Mouse (Mus musculus) stomach, embryonic 16.5 days (tissue): Measurements from ENCODE around the gene Rora. TPM values are rescaled to one million over a fixed set of nuclear protein-coding genes. Genes with fewer than 3 reads are reported as not detected.

Source experiments
- ATAC-seq: fragments of 200-750 bp; cut with Nextera tagmentation; 2 replicates; pipeline ENCODE4 v1.8.0; 2017; ENCODE audit warnings: moderate number of reproducible peaks, moderate TSS enrichment; ENCODE audit not compliant: insufficient read depth, low FRiP score
- H3K27ac ChIP-seq: fragments of 300-500 bp; sonication (generic); 2 replicates; pipeline ENCODE4 v1.5.1; 2014; ENCODE audit warnings: low read length
- H3K27me3 ChIP-seq: fragments of 300-500 bp; sonication (generic); 2 replicates; pipeline ENCODE4 v1.6.1; 2014; ENCODE audit warnings: low read length, control low read depth, mixed read lengths; ENCODE audit not compliant: control insufficient read depth, insufficient read depth
- H3K36me3 ChIP-seq: fragments of 300-500 bp; sonication (generic); 2 replicates; pipeline ENCODE4 v1.6.1; 2014; ENCODE audit warnings: low read length; ENCODE audit not compliant: control insufficient read depth, insufficient read depth
- H3K4me1 ChIP-seq: fragments of 300-500 bp; sonication (generic); 2 replicates; pipeline ENCODE4 v1.6.1; 2014; ENCODE audit warnings: low read length, control low read depth, mixed read lengths; ENCODE audit not compliant: control insufficient read depth, insufficient read depth
- H3K4me2 ChIP-seq: fragments of 300-500 bp; sonication (generic); 2 replicates; pipeline ENCODE4 v1.6.1; 2014; ENCODE audit warnings: low read depth, low read length, mixed read lengths
- H3K4me3 ChIP-seq: fragments of 300-500 bp; sonication (generic); replicated peaks from 2 replicates; pipeline ENCODE4 v1.5.1; 2014; ENCODE audit warnings: mild to moderate bottlenecking, low read length
- H3K9ac ChIP-seq: fragments of 300-500 bp; sonication (generic); 2 replicates; pipeline ENCODE4 v1.6.1; 2014; ENCODE audit warnings: low read length
- H3K9me3 ChIP-seq: fragments of 300-500 bp; sonication (generic); replicated peaks from 2 replicates; pipeline ENCODE4 v1.6.1; 2016; ENCODE audit warnings: low read length, control low read depth; ENCODE audit not compliant: control insufficient read depth
- WGBS: fragments of 180-500 bp; shearing (Covaris S2); extraction: QIAGEN DNeasy Blood & Tissue Kit; methylation state at CpG from one replicate; pipeline ENCODE4 v1.1.7; 2014; 5-methylcytosine and 5-hydroxymethylcytosine counted together
- polyA plus RNA-seq: library from polyadenylated mRNA; unstranded; fragments of >200 nt; fragmentation: Nextera tagmentation; extraction: Ambion mirVana; gene quantifications from 2 replicates; pipeline ENCODE4 v1.2.1, GENCODE M21; 2015

Gene Rora
- 5.6 and 8.4 TPM in 2 replicates for polyA plus RNA-seq

GRCm38 (mm10) chr9:68653211-68654038 lies at the start of gene Rora:
Gene Rora (plus strand): TSS chr9:68653786.
- no peaks in the 10 kb centered on the region for H3K27me3 ChIP-seq
- H3K4me1 ChIP-seq = peaks cover 5% of the 10 kb centered on the region
- peak within 1 kb of the TSS; percentile 94 for H3K27ac ChIP-seq
- WGBS = under 1% methylated on average over 71 of the region's 72 CpGs
- peak within 1 kb of the TSS; percentile 90 for H3K9ac ChIP-seq
- no peaks in the 10 kb centered on the region for H3K9me3 ChIP-seq
- H3K4me2 ChIP-seq = peak within 1 kb of the TSS; percentile 89
- no peaks in the 10 kb centered on the region for H3K36me3 ChIP-seq
- peak; percentile 80 for ATAC-seq
- peak within 1 kb of the TSS; percentile 81 for H3K4me3 ChIP-seq

GRCm38 (mm10) chr9:68614006-68614405 lies 39.6 kb upstream of the Rora start:
- no peak for ATAC-seq
- no peak overlapping the region for H3K4me3 ChIP-seq
- H3K4me1 ChIP-seq = no peaks in the 10 kb centered on the region
- no peaks in the 10 kb centered on the region for H3K36me3 ChIP-seq
- H3K9me3 ChIP-seq = no peaks in the 10 kb centered on the region
- no peaks in the 10 kb centered on the region for H3K27me3 ChIP-seq
- H3K9ac ChIP-seq = no peak overlapping the region
- WGBS = 77% methylated on average over 9 of the region's 9 CpGs
- no peak overlapping the region for H3K27ac ChIP-seq
- H3K4me2 ChIP-seq = no peak overlapping the region

GRCm38 (mm10) chr9:68617116-68617515 lies 36.5 kb upstream of the Rora start:
- Histone ChIP-seq H3K27me3 (no peaks in the 10 kb centered on the region), H3K4me3 (no peak overlapping the region), H3K9ac (no peak overlapping the region), H3K9me3 (no peaks in the 10 kb centered on the region), H3K36me3 (no peaks in the 10 kb centered on the region), H3K4me1 (no peaks in the 10 kb centered on the region), H3K27ac (no peak overlapping the region), H3K4me2 (no peak overlapping the region)
- 46% methylated on average over 4 of the region's 4 CpGs for WGBS
- no peak for ATAC-seq

- Histone ChIP-seq H3K27ac (no peak overlapping the region), H3K9ac (no peak overlapping the region), H3K4me1 (no peaks in the 10 kb centered on the region), H3K9me3 (no peaks in the 10 kb centered on the region), H3K36me3 (no peaks in the 10 kb centered on the region), H3K27me3 (no peaks in the 10 kb centered on the region), H3K4me2 (no peak overlapping the region), H3K4me3 (no peak overlapping the region)
- WGBS = 57% methylated on average over 2 of the region's 2 CpGs
- no peak for ATAC-seq
These were observed 33.5 kb upstream of the Rora start for GRCm38 (mm10) chr9:68620036-68620435.

GRCm38 (mm10) chr9:68620441-68620840 lies 33.1 kb upstream of the Rora start:
- WGBS = 42% methylated on average over 6 of the region's 6 CpGs
- H3K27ac ChIP-seq = no peak overlapping the region
- no peaks in the 10 kb centered on the region for H3K4me1 ChIP-seq
- H3K9me3 ChIP-seq = no peaks in the 10 kb centered on the region
- no peak for ATAC-seq
- no peak overlapping the region for H3K9ac ChIP-seq
- H3K4me2 ChIP-seq = no peak overlapping the region
- no peak overlapping the region for H3K4me3 ChIP-seq
- H3K27me3 ChIP-seq = no peaks in the 10 kb centered on the region
- H3K36me3 ChIP-seq = no peaks in the 10 kb centered on the region

- no peak overlapping the region for H3K27ac ChIP-seq
- H3K9me3 ChIP-seq = no peaks in the 10 kb centered on the region
- no peak overlapping the region for H3K4me3 ChIP-seq
- H3K36me3 ChIP-seq = no peaks in the 10 kb centered on the region
- no peaks in the 10 kb centered on the region for H3K27me3 ChIP-seq
- 75% methylated on average over 4 of the region's 4 CpGs for WGBS
- no peak overlapping the region for H3K9ac ChIP-seq
- H3K4me2 ChIP-seq = no peak overlapping the region
- H3K4me1 ChIP-seq = no peaks in the 10 kb centered on the region
- no peak for ATAC-seq
These were observed 28.6 kb upstream of the Rora start for GRCm38 (mm10) chr9:68624981-68625380.

GRCm38 (mm10) chr9:68637301-68637700 lies 16.3 kb upstream of the Rora start:
- ATAC-seq = no peak
- H3K9me3 ChIP-seq = no peaks in the 10 kb centered on the region
- H3K27me3 ChIP-seq = no peaks in the 10 kb centered on the region
- no peaks in the 10 kb centered on the region for H3K36me3 ChIP-seq
- H3K9ac ChIP-seq = no peak overlapping the region
- WGBS = 89% methylated on average over 8 of the region's 8 CpGs
- no peaks in the 10 kb centered on the region for H3K4me1 ChIP-seq
- no peak overlapping the region for H3K4me3 ChIP-seq
- H3K27ac ChIP-seq = no peak overlapping the region
- H3K4me2 ChIP-seq = no peak overlapping the region

GRCm38 (mm10) chr9:68641123-68641522 lies 12.5 kb upstream of the Rora start:
- ATAC-seq = no peak
- Histone ChIP-seq H3K36me3 (no peaks in the 10 kb centered on the region), H3K27me3 (no peaks in the 10 kb centered on the region), H3K4me1 (no peaks in the 10 kb centered on the region), H3K9me3 (no peaks in the 10 kb centered on the region), H3K4me3 (no peak overlapping the region), H3K27ac (no peak overlapping the region), H3K4me2 (no peak overlapping the region), H3K9ac (no peak overlapping the region)
- 79% methylated on average over 3 of the region's 3 CpGs for WGBS

GRCm38 (mm10) chr9:68648061-68648460 lies 5.5 kb upstream of the Rora start:
- Histone ChIP-seq H3K27ac (no peak overlapping the region), H3K9me3 (no peaks in the 10 kb centered on the region), H3K36me3 (no peaks in the 10 kb centered on the region), H3K4me2 (no peak overlapping the region), H3K9ac (no peak overlapping the region), H3K27me3 (no peaks in the 10 kb centered on the region), H3K4me3 (no peak overlapping the region), H3K4me1 (no peaks in the 10 kb centered on the region)
- WGBS = 85% methylated on average over 3 of the region's 3 CpGs
- ATAC-seq = no peak
